Mouse (Mus musculus) midbrain, embryonic 14.5 days (tissue): ENCODE data around the gene Snx3. TPM values are rescaled to one million over a fixed set of nuclear protein-coding genes. Genes with fewer than 3 reads are reported as not detected.

ENCODE experiments used
- ATAC-seq: fragments of 200-750 bp; cut with Nextera tagmentation; 2 replicates; pipeline ENCODE4 v1.8.0; 2017; ENCODE audit warnings: moderate number of reproducible peaks, moderate library complexity; ENCODE audit not compliant: low FRiP score, low TSS enrichment
- DNase-seq: peaks from one replicate; pipeline ENCODE4 v3.0.0-alpha.2; 2015
- H3K27ac ChIP-seq: fragments of 300-500 bp; sonication (generic); replicated peaks from 2 replicates; pipeline ENCODE4 v1.5.1; 2014; ENCODE audit warnings: mild to moderate bottlenecking, low read depth, low read length, moderate library complexity
- H3K27me3 ChIP-seq: fragments of 300-500 bp; sonication (generic); 2 replicates; pipeline ENCODE4 v1.6.1; 2014; ENCODE audit warnings: low read length, control low read depth, mixed read lengths; ENCODE audit not compliant: control insufficient read depth, insufficient read depth
- H3K36me3 ChIP-seq: fragments of 300-500 bp; sonication (generic); 2 replicates; pipeline ENCODE4 v1.6.1; 2014; ENCODE audit warnings: low read length, control low read depth; ENCODE audit not compliant: control insufficient read depth, insufficient read depth
- H3K4me1 ChIP-seq: fragments of 300-500 bp; sonication (generic); 2 replicates; pipeline ENCODE4 v1.6.1; 2014; ENCODE audit warnings: mild to moderate bottlenecking, antibody characterized with exemption, low read length, control low read depth; ENCODE audit not compliant: control insufficient read depth, insufficient read depth
- H3K4me2 ChIP-seq: fragments of 300-500 bp; sonication (generic); 2 replicates; pipeline ENCODE4 v1.6.1; 2014; ENCODE audit warnings: mild to moderate bottlenecking, low read length, moderate library complexity
- H3K4me3 ChIP-seq: fragments of 300-500 bp; sonication (generic); replicated peaks from 2 replicates; pipeline ENCODE4 v1.5.1; 2014; ENCODE audit warnings: low read depth, low read length
- H3K9ac ChIP-seq: fragments of 300-500 bp; sonication (generic); replicated peaks from 2 replicates; pipeline ENCODE4 v1.6.1; 2014; ENCODE audit warnings: mild to moderate bottlenecking, low read length, moderate library complexity
- H3K9me3 ChIP-seq: fragments of 300-500 bp; sonication (generic); 2 replicates; pipeline ENCODE4 v1.6.1; 2016; ENCODE audit warnings: low read length, control low read depth, mixed read lengths; ENCODE audit not compliant: control insufficient read depth
- WGBS: fragments of 180-500 bp; shearing (Covaris S2); extraction: QIAGEN DNeasy Blood & Tissue Kit; methylation state at CpG from one replicate; pipeline ENCODE4 v1.1.7; 2014; 5-methylcytosine and 5-hydroxymethylcytosine counted together
- polyA plus RNA-seq: library from polyadenylated mRNA; unstranded; fragments of >200 nt; fragmentation: Nextera tagmentation; extraction: Ambion mirVana; gene quantifications from 2 replicates; pipeline ENCODE4 v1.2.1, GENCODE M21; 2014

Snx3 gene
- polyA plus RNA-seq, 1 experiment from 2014 or later: 250 TPM

DNA sequence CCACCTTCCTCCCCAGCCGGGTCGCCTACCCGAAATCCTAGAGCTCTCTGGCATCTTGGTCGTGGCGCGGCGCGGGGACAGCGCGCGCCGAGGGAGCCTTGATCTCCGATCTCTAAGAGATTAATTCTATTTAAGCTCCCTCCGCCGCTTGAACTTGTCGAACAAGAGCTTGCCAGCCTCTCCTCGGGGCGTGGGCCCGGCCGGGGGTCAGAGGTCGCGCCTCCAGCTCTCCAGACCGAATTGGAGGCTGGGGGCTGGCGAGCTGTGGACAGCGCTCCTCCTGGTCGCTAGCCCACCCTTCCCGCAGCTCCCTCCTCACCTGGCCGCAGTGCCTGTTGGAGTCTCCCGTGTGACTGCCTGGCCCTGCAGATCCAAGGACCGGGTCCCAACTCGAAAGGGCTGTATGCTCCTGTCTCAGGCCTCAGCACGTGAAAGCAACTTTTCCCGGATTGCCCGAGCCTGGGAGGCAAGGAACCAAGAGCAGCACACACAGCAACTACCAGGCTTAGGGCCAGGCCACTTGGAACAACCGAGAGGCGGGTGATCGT is 82.7 kb downstream of the Snx3 start:
- H3K9ac ChIP-seq: peak overlapping the region; percentile 21; the same call in 1 of the 2 replicates
- H3K4me3 ChIP-seq: peak overlapping the region; percentile 38
- peaks cover 20% of the 10 kb centered on the region for H3K4me1 ChIP-seq

More for the DNA sequence above, 82.7 kb downstream of the Snx3 start:
- under 1% methylated on average over 37 of the region's 37 CpGs for WGBS
- 0 out of 2 replicates have a peak overlapping the region, but pooled peaks have one; percentile 3 for H3K27ac ChIP-seq
- H3K9me3 ChIP-seq: no peaks in the 10 kb centered on the region
- ATAC-seq: no peak
- peak overlapping the region; percentile 58 for H3K4me2 ChIP-seq
- DNase-seq: peak; percentile 36
- H3K27me3 ChIP-seq: peaks cover 83% of the 10 kb centered on the region
- no peaks in the 10 kb centered on the region for H3K36me3 ChIP-seq

Other genes with a start within 250 kb of the Snx3 start
- 6.0 and 8.3 TPM in 2 replicates for gene Foxo3, start 225.3 kb upstream of the Snx3 start, polyA plus RNA-seq
- 5.8 and 7.0 TPM in 2 replicates for gene Afg1l, start 23.5 kb upstream of the Snx3 start, polyA plus RNA-seq
- gene Nr2e1, start 81.6 kb downstream of the Snx3 start, polyA plus RNA-seq: 3.4 and 5.5 TPM in 2 replicates
- 38.9 and 43.1 TPM in 2 replicates for gene Ostm1, start 81.8 kb downstream of the Snx3 start, polyA plus RNA-seq